Mouse (Mus musculus) embryonic facial prominence, embryonic 10.5 days (tissue): ENCODE results near the gene Lim2. TPM values are rescaled to one million over a fixed set of nuclear protein-coding genes. Genes with fewer than 3 reads are reported as not detected.

ENCODE experiments used
- DNase-seq: peaks from one replicate; pipeline ENCODE4 v3.0.0-alpha.2; 2017; ENCODE audit warnings: low spot score
- H3K27ac ChIP-seq: fragments of 300-500 bp; sonication (generic); replicated peaks from 2 replicates; pipeline ENCODE4 v1.5.1; 2016; ENCODE audit warnings: mild to moderate bottlenecking
- H3K27me3 ChIP-seq: fragments of 300-500 bp; sonication (generic); replicated peaks from 2 replicates; pipeline ENCODE4 v1.6.1; 2016; ENCODE audit warnings: low read depth, mild to moderate bottlenecking; ENCODE audit not compliant: poor library complexity, severe bottlenecking
- H3K36me3 ChIP-seq: fragments of 300-500 bp; sonication (generic); replicated peaks from 2 replicates; pipeline ENCODE4 v1.6.1; 2016; ENCODE audit warnings: mild to moderate bottlenecking, moderate library complexity
- H3K4me1 ChIP-seq: fragments of 300-500 bp; sonication (generic); 2 replicates; pipeline ENCODE4 v1.6.1; 2016
- H3K4me3 ChIP-seq: fragments of 300-500 bp; sonication (generic); 2 replicates; pipeline ENCODE4 v1.5.1; 2016; ENCODE audit warnings: mild to moderate bottlenecking, moderate library complexity
- H3K9me3 ChIP-seq: fragments of 300-500 bp; sonication (generic); 2 replicates; pipeline ENCODE4 v1.6.1; 2016; ENCODE audit warnings: mild to moderate bottlenecking
- WGBS: fragments of 180-500 bp; shearing (Covaris S2); methylation state at CpG from one replicate; pipeline ENCODE4 v1.1.7; 2016; 5-methylcytosine and 5-hydroxymethylcytosine counted together
- polyA plus RNA-seq: library from polyadenylated mRNA; unstranded; fragments of >200 nt; fragmentation: Nextera tagmentation; extraction: Ambion mirVana; gene quantifications from 2 replicates; pipeline ENCODE4 v1.2.1, GENCODE M21; 2016

The Lim2 gene
- polyA plus RNA-seq, 1 experiment from 2014 or later: 0.17 TPM

DNA sequence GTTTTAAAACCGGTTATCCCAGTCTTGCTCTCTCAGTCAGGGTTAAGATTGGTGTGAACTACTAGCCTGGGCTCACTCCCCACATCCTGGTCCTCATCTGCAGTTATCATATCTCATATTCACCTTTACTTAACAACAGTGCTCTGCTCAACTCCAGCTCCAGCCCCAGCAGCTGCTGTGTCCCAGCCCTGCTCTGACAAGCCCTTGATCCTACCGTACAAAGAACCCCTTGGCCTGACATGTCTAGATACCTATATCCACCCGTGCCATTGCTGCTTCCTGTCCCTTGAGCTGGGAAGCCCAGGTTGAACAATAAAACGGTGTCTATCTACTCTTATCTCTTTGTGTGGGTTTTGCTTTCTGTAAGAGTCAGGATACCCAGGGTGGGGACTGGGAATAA is 2.0 kb downstream of the Lim2 start:
- Histone ChIP-seq H3K4me3 (no peak overlapping the region), H3K27ac (no peak overlapping the region), H3K4me1 (no peaks in the 10 kb centered on the region), H3K9me3 (no peaks in the 10 kb centered on the region), H3K36me3 (no peaks in the 10 kb centered on the region), H3K27me3 (no peaks in the 10 kb centered on the region)
- DNase-seq: no peak
- 58% methylated on average over 4 of the region's 4 CpGs for WGBS

DNA sequence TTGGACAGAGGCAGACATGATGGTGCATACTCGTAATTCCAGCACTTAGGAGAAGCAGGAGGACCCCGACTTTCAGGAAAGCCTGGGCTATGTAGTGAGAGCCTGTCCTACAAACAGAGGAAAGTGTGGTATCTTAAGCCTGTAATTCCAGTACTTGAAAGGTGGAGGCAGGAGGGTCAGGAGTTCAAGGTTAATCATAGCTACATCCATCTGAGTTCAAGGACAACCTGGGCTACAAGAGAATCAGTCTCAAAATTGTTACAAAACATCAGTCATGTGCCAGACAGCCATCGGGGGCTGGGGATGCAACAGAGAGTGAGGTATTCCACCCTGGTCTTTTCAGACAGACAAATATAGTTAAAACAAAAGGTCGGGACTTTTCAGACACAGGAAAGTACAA is 5.4 kb downstream of the Lim2 start:
- WGBS: 82% methylated on average over 4 of the region's 4 CpGs
- H3K27me3 ChIP-seq: no peaks in the 10 kb centered on the region
- no peaks in the 10 kb centered on the region for H3K4me1 ChIP-seq
- no peak for DNase-seq
- H3K27ac ChIP-seq: no peak overlapping the region
- H3K36me3 ChIP-seq: no peaks in the 10 kb centered on the region
- H3K9me3 ChIP-seq: no peaks in the 10 kb centered on the region
- H3K4me3 ChIP-seq: no peak overlapping the region

DNA sequence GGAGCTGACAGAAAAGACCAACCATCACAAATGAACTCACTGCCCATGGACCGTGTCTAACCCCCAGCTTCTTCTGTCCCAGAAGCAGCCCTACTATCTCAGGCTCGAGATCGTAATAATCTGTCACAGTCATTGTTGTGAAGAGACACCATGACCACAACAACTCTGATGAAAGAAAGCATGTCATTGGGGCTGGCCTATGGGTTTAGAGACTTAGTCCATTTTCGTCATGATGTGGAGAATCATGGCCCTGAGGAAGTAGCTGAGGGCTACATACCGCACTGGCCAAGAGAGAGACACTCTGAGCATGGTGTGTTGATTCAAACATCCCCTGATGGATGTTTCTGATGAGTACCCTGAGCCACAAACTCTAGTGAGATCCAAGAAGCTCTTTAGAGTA is 7.2 kb downstream of the Lim2 start:
- Histone ChIP-seq H3K27ac (no peak overlapping the region), H3K36me3 (no peaks in the 10 kb centered on the region), H3K4me1 (no peaks in the 10 kb centered on the region), H3K9me3 (no peaks in the 10 kb centered on the region), H3K27me3 (no peaks in the 10 kb centered on the region), H3K4me3 (no peak overlapping the region)
- 93% methylated on average over 5 of the region's 5 CpGs for WGBS
- no peak for DNase-seq

DNA sequence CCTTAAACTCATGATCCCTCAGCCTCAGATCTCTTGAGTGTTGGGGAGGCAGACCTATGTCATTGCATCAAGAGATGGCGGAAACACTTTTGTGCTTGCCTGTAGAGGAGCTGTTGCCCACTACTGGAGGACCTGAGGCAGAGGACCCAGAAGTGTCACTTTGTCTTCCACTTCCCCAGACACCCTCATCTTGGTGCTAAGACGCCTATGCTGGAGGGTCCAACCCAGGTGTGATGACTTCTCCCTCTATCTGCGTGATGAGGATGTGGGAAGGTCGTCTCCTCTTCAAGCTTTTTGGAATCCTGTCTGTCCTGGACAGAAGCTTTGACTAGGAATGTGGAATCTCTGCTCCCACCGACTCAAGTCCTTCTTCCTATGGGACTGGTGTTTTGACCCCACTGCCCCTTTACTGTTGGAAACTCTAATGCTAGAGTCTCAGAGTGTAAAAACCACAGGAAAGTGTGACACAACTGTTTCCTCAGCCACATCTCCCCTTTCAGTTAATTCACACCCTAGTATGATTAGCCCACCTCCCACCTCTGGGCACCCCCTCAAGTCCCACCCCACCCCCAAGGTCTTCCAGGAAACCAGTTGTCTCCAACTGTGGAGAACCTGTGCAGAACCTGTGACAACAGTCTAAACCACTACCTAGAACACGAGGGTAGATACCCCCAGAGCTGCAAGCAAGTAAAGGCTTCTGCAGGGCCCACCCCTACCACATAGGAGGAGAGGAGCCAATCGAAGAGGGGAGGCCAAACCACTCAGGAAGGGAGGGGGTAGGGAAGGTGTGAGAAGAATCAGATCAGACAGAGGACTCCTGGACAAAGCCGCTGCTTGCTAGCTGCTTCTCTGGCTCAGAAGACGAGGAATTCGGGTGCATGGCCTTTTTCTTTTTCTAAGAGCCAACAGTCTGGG is 9.1 kb downstream of the Lim2 start, which contains the start of gene Nkg7:
TSS of gene Nkg7 (plus strand) at position 733 of the 915 bp plus-strand sequence.
- Histone ChIP-seq H3K27me3 (no peaks in the 10 kb centered on the region), H3K9me3 (no peaks in the 10 kb centered on the region), H3K27ac (no peak within 1 kb of the TSS), H3K4me1 (no peaks in the 10 kb centered on the region), H3K36me3 (no peaks in the 10 kb centered on the region), H3K4me3 (no peak within 1 kb of the TSS)
- DNase-seq: no peak
- WGBS: 82% methylated on average over 10 of the region's 10 CpGs

DNA sequence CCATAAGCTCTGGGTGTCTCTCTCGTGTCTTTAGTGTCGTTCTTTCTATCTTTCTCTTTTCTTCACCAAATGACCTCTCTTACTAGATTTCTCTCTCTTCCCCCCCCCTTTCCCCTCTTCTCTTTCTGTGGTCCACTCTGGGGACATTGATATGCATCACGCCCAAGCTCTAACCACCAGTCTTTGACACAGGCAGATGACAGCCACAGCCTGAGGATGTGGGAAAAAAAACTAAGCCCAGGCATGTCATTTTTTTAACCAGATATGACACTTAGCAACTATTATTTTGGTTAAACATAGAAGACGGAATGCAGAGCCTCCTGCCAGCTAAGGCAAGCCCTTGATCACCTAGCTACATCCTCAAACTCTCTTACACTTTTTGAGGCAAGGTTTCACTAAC is 11.1 kb downstream of the Lim2 start:
- Histone ChIP-seq H3K4me1 (peaks cover 8% of the 10 kb centered on the region), H3K9me3 (no peaks in the 10 kb centered on the region), H3K27ac (no peak overlapping the region), H3K36me3 (no peaks in the 10 kb centered on the region), H3K4me3 (no peak overlapping the region), H3K27me3 (no peaks in the 10 kb centered on the region)
- no peak for DNase-seq
- WGBS: 83% methylated on average over 4 of the region's 4 CpGs

DNA sequence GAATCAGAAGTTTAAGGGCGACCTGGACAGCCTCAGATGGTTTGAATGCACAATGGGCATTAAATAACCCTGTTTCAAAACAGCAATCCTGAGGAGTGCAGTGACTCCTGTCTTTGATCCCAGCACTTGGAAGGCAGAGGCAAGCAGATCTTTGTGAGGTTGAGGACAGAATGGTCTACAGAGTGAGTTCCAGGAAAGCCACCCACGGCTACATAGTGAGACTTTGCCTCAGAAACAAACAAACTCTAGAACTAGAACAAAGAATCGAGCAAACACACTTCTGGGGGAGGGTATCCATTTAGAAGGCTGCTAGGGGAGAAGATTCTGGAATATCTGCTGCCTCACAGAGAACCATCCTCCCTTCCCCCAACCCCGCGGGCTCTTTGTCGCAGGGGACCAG is 13.0 kb downstream of the Lim2 start, which contains the start of gene Cldnd2:
TSS of gene Cldnd2 (plus strand) at position 301 of the 400 bp plus-strand sequence.
- Histone ChIP-seq H3K4me1 (peaks cover 19% of the 10 kb centered on the region), H3K9me3 (no peaks in the 10 kb centered on the region), H3K27me3 (no peaks in the 10 kb centered on the region), H3K27ac (no peak within 1 kb of the TSS), H3K36me3 (no peaks in the 10 kb centered on the region), H3K4me3 (no peak within 1 kb of the TSS)
- 83% methylated on average over 6 of the region's 6 CpGs for WGBS
- DNase-seq: no peak

DNA sequence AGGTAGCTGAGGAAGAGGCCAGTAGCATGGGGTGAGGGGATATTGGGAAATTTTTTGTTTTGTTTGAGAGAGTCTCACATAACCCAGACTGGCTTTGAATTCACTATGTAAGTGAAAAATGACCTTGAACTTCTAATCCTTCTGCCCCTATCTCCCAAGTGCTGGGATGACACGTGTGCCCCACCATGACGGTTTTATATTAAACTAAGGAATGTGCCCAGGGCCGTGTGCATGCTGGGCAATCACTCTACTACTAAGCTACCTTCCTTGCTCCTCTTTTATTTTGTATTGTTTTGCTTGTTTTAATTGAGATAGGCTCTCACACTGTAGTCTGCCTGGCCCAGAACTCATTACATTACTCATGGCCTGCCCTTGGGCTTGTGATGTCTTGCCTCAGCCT is 13.6 kb downstream of the Lim2 start:
- no peak overlapping the region for H3K4me3 ChIP-seq
- H3K4me1 ChIP-seq: peaks cover 19% of the 10 kb centered on the region
- H3K27me3 ChIP-seq: no peaks in the 10 kb centered on the region
- no peak for DNase-seq
- no peaks in the 10 kb centered on the region for H3K36me3 ChIP-seq
- H3K27ac ChIP-seq: no peak overlapping the region
- H3K9me3 ChIP-seq: no peaks in the 10 kb centered on the region
- WGBS: 74% methylated on average over 3 of the region's 3 CpGs

DNA sequence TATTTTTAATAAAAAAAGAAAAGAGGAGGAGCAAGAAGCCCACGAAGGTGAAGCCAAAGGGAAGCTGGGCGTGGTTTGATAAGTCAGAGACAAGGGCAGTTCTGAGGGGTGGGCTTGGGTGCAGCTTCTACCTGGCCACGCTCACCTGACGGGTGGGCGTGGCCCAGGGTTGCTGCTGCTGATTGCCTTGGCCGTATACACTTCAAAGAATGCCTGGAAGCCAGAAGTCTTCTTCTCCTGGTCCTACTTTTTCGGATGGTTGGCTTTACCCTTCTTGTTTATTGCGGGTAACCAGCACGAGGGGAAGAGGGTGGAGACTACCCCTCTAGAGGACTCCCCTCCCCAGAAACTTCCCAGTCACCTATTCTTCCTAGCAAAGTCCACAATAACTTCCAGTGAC is 15.2 kb downstream of the Lim2 start:
- Histone ChIP-seq H3K27ac (peak overlapping the region; percentile 89), H3K4me1 (peaks cover 19% of the 10 kb centered on the region), H3K27me3 (no peaks in the 10 kb centered on the region), H3K36me3 (no peaks in the 10 kb centered on the region), H3K9me3 (no peaks in the 10 kb centered on the region), H3K4me3 (peak overlapping the region; percentile 69)
- peak; percentile 13 for DNase-seq
- 9% methylated on average over 9 of the region's 9 CpGs for WGBS

DNA sequence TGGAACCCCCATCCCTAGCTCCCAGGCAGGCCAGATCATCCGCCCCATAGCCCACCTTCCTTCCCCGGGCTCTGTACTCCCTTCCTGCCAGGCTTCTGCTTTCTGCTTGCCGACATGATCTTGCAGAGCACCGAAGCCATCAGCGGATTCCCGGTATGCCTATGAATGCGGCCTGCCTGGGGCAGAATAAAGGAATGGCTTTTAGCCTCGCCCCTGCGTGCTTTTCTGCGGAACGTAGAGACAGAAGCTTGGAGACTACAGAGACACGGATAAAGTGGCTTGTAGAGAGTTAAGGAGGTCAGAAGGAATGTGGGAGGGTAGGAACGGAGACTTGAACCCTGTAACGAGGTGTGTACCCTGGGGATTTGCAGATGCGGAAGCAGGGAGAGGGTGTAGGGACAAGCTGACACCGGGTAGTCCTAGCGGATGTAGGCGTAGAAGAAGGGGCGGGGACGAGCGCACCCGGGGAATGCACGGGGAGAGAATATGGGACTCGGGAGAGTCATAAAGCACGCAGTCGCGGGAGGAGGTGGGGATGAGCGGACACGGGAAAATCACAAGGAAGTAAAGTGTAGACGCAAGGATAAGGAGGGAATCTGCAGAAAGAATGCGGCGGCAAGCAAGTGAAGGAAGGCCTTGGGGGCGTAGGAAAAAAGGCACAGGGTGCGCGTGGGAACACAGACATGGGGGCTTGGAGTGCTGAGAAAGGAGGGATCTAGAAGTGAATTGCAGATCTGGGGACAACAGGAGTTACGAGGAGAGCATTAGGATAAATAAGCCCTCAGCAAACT is 15.9 kb downstream of the Lim2 start:
- peak; percentile 78 for DNase-seq
- under 1% methylated on average over 36 of the region's 36 CpGs for WGBS
- H3K4me1 ChIP-seq: peaks cover 19% of the 10 kb centered on the region

DNA sequence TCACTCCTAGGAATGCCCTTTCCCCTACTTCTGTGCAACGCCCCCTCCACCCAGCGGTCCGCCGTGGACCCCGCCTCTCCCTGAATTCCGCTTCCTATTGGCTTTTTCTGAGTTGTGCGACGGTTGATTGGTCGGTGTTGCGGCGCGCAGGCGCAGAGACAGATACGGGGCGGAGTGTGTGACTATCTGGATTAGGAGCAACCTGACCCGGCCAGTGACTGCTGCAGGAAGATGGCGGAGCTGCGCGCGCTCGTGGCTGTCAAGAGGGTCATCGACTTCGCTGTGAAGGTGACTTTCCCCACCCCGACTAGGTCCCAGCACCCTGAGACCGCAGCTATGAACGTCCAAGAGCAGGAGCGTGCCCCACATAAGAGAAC is 16.4 kb downstream of the Lim2 start, which contains the start of the genes Etfb and Gm45233:
TSS of gene Etfb (plus strand) at position 167 of the 377 bp plus-strand sequence.
TSS of gene Gm45233 (plus strand) at position 212 of the 377 bp plus-strand sequence.
- Histone ChIP-seq H3K36me3 (no peaks in the 10 kb centered on the region), H3K27ac (peak within 1 kb of the TSS; percentile 89), H3K27me3 (no peaks in the 10 kb centered on the region), H3K4me1 (peaks cover 19% of the 10 kb centered on the region), H3K9me3 (no peaks in the 10 kb centered on the region), H3K4me3 (peak within 1 kb of the TSS; percentile 69)
- DNase-seq: peak; percentile 96
- under 1% methylated on average over 27 of the region's 27 CpGs for WGBS

More for the DNA sequence above, 15.9 kb downstream of the Lim2 start:
- Histone ChIP-seq H3K27ac (peak overlapping the region; percentile 89), H3K36me3 (no peaks in the 10 kb centered on the region), H3K27me3 (no peaks in the 10 kb centered on the region), H3K4me3 (peak overlapping the region; percentile 69), H3K9me3 (no peaks in the 10 kb centered on the region)

DNA sequence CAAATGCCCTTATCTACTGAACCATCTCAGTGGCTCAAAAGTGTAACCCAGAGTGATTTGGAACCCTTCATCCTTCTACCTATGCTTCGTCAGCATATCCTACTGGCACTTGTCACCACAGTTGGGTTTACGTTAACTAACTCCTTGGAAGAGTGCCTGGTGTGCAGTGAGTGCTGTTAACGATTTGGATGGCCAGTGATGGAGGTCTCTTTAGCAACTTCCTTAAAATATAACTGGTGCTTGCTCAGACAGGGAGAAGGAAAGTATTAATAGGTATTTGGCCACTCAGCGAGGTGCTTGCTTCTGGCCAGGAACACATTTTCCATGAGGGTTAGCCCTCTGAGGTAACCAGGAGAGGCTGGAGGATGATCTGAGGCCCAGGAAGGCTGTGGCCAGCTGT is 20.3 kb downstream of the Lim2 start:
- H3K36me3 ChIP-seq: peaks cover 16% of the 10 kb centered on the region
- DNase-seq: no peak
- no peak overlapping the region for H3K27ac ChIP-seq
- no peaks in the 10 kb centered on the region for H3K9me3 ChIP-seq
- no peak overlapping the region for H3K4me3 ChIP-seq
- 91% methylated on average over 4 of the region's 4 CpGs for WGBS
- H3K4me1 ChIP-seq: peaks cover 16% of the 10 kb centered on the region
- no peaks in the 10 kb centered on the region for H3K27me3 ChIP-seq

DNA sequence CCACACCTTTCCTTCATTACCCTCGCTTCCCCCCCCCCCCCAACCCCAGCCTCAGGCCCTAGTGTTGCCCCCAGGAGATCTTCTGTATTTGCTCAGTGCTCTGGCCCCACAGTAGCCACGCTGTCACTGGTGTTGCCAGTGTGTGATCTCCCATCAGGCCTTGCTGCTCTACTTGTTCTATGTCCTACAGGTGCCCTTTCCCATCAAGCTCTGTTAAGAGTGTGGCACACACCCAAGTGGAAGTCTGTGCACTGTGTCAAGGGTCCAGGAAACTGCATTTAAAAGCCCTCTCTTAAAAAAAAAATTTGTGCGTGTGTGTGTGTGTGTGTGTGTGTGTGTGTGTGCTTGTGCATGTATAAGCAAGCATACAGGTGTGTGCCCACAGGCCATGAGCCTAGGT is 20.8 kb downstream of the Lim2 start:
- H3K4me1 ChIP-seq: peaks cover 12% of the 10 kb centered on the region
- H3K27me3 ChIP-seq: no peaks in the 10 kb centered on the region
- no peaks in the 10 kb centered on the region for H3K9me3 ChIP-seq
- H3K36me3 ChIP-seq: peaks cover 21% of the 10 kb centered on the region
- 84% methylated on average over 3 of the region's 3 CpGs for WGBS
- no peak overlapping the region for H3K4me3 ChIP-seq
- DNase-seq: no peak
- H3K27ac ChIP-seq: no peak overlapping the region
